Mouse (Mus musculus) brain, embryonic 14.5 days (tissue): ENCODE results near the gene Grm1.

ENCODE experiments used
- CTCF ChIP-seq: fragments of 200-500 bp; IDR thresholded peaks from 2 replicates; pipeline ENCODE4 v1.5.1; 2012; ENCODE audit warnings: inconsistent platforms, mild to moderate bottlenecking, moderate library complexity, borderline replicate concordance; ENCODE audit not compliant: insufficient read depth, insufficient read length; ENCODE audit errors: extremely low read depth
- POLR2A ChIP-seq: fragments of 200-500 bp; IDR thresholded peaks from 2 replicates; pipeline ENCODE4 v1.6.1; 2012; ENCODE audit warnings: mild to moderate bottlenecking, inconsistent platforms, borderline replicate concordance; ENCODE audit not compliant: poor library complexity, insufficient read depth, insufficient read length, severe bottlenecking; ENCODE audit errors: extremely low read depth

- TF ChIP-seq CTCF, result no peak
- TF ChIP-seq POLR2A, result no peak
Observed at GRCm38 (mm10) chr10:11013653-11014052, 68.5 kb downstream of the Grm1 start.
